Mouse (Mus musculus): ENCODE results near the gene Nap1l1. TPM values are rescaled to one million over a fixed set of nuclear protein-coding genes. Genes with fewer than 3 reads are reported as not detected.

The Nap1l1 gene
- polyA plus RNA-seq, 1 experiment from 2014 or later, result 312 TPM

DNA sequence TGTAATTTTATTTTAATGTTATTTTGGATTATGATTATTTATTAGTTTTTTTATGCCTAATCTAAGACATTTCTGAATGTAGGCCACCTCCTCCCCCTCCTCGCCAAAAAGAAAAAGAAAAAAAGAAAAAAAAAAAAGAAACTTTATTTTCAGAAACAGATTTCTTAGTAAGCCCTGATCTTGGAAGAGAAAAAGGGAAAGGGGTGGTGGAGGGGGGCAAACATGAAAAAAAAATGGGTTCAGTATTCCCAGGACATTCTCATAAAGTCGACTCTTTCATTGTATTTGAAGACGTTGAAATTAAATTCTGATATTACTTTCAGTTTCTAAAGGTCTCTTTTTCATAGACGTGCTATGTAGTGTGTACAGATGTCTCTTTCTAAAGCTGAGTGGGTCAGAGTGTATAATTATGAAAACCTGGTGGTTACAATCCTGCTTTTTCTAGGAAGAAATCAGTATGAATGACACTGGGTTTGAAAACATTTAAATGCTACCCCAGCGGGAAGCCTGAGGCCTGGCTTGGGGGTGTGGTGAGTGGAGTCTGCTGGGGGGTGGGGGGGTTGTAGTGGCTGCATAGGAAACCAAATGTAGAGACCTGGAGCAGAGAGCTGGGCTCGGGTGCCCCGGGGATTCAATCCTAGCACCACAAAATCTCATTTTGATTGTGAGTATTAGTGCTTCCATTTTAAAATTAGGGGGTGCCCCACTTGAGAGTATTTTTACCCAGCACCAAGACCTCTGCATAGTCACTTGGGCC lies 35.5 kb downstream of the Nap1l1 start:
- Histone ChIP-seq H3K27me3 (peaks cover 31% of the 10 kb centered on the region), H3K36me3 (no peaks in the 10 kb centered on the region), H3K27ac (replicated peaks) (no peak overlapping the region), H3K4me1 (peaks cover 12% of the 10 kb centered on the region), H3K4me2 (replicated peaks) (peak overlapping the region; percentile 94), H3K9ac (replicated peaks) (0 out of 2 replicates have a peak overlapping the region, but pooled peaks have one; percentile 8), H3K9me3 (no peaks in the 10 kb centered on the region), H3K4me3 (peak overlapping the region; percentile 77)
- 3% methylated on average over 7 of the region's 7 CpGs for WGBS
- ATAC-seq (ENCODE audit: low FRiP score, low read depth), result no peak

DNA sequence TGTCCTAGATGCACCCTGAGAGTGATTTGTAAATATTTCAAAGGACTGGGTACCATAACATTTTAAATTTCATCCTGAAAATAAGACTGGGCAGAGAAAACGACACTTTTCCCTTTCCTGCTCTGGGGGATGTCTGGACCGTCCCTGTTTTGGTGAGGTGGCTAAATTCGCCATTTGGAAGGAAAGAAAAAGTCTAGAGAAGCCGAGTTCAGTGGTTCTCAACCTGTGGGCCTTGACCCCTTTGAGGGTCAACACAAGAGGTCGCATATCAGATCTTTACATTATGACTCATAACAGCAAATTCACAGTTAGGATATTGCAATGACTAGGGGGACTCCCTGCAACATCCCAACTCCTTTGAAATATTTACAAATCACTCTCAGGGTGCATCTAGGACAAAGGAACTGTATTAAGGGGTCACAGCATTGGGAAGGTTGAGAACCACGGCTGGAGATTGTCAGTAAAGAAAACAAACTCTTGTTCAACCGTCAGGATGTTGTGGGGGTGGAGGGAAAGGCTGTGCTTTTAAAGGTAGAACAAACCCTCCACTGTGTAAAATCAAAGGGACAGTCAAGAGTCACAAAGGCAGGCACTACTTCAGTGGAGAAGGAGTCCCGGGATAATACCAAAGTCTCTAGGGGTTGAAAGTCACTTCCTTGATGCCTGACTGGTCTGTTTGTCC lies 36.2 kb downstream of the Nap1l1 start:
- 24% methylated on average over 8 of the region's 8 CpGs for WGBS
- no peaks in the 10 kb centered on the region for H3K36me3 ChIP-seq
- H3K9me3 ChIP-seq, result no peaks in the 10 kb centered on the region
- peaks cover 28% of the 10 kb centered on the region for H3K27me3 ChIP-seq
- no peak overlapping the region for H3K27ac ChIP-seq (replicated peaks)
- peak overlapping the region; percentile 77 for H3K4me3 ChIP-seq
- H3K9ac ChIP-seq (replicated peaks), result 0 out of 2 replicates have a peak overlapping the region, but pooled peaks have one; percentile 8
- H3K4me1 ChIP-seq, result peaks cover 12% of the 10 kb centered on the region
- ATAC-seq (ENCODE audit: low FRiP score, low read depth), result no peak
- peak overlapping the region; percentile 94 for H3K4me2 ChIP-seq (replicated peaks)

DNA sequence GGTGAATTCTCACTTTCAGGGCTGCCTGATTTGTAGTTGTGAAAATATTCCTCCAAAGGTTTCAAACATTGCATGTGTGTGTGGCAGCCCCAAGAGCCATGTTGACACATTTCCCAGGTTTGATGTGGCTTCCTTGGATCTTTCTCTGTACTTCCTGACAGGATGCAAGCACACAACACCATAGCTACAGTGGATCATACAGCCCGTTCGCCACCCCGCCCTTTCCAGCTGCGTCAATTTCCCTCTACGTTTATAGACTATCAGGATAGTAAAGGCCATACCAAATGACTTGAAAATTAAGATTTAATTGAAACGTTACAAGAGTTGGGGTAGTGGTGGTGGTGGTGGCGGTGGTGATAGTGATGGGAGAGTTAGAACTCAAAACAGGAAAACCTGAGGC lies 37.0 kb downstream of the Nap1l1 start:
- Histone ChIP-seq H3K9me3 (no peaks in the 10 kb centered on the region), H3K36me3 (no peaks in the 10 kb centered on the region), H3K4me3 (no peak overlapping the region), H3K4me2 (replicated peaks) (no peak overlapping the region), H3K4me1 (peaks cover 12% of the 10 kb centered on the region), H3K9ac (replicated peaks) (no peak overlapping the region), H3K27me3 (peaks cover 28% of the 10 kb centered on the region), H3K27ac (replicated peaks) (no peak overlapping the region)
- WGBS, result 81% methylated on average over 7 of the region's 7 CpGs
- ATAC-seq (ENCODE audit: low FRiP score, low read depth), result no peak

DNA sequence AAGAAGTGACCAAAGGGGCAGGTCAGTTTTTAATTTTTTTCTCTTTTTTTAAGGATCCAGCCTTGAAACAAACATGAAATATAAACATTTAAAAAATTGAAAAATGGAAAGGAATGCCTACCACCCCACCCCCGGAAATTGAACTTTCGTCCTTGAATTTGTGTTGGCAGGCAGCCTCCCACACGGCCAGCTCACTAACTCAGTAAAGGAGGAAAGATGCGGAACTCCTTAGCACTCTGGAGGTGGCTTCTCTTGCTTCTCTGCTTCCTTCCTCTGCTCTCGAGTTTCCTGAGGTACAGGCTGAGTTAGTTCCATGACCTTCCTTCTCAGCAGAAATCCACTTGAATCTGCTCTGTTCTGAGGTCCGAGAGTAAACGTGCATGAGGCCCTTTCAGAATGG lies 37.8 kb downstream of the Nap1l1 start:
- peaks cover 12% of the 10 kb centered on the region for H3K4me1 ChIP-seq
- 54% methylated on average over 7 of the region's 7 CpGs for WGBS
- no peaks in the 10 kb centered on the region for H3K9me3 ChIP-seq
- no peak overlapping the region for H3K4me3 ChIP-seq
- no peak for ATAC-seq (ENCODE audit: low FRiP score, low read depth)
- H3K4me2 ChIP-seq (replicated peaks), result no peak overlapping the region
- H3K27ac ChIP-seq (replicated peaks), result no peak overlapping the region
- peaks cover 22% of the 10 kb centered on the region for H3K27me3 ChIP-seq
- no peaks in the 10 kb centered on the region for H3K36me3 ChIP-seq
- no peak overlapping the region for H3K9ac ChIP-seq (replicated peaks)

DNA sequence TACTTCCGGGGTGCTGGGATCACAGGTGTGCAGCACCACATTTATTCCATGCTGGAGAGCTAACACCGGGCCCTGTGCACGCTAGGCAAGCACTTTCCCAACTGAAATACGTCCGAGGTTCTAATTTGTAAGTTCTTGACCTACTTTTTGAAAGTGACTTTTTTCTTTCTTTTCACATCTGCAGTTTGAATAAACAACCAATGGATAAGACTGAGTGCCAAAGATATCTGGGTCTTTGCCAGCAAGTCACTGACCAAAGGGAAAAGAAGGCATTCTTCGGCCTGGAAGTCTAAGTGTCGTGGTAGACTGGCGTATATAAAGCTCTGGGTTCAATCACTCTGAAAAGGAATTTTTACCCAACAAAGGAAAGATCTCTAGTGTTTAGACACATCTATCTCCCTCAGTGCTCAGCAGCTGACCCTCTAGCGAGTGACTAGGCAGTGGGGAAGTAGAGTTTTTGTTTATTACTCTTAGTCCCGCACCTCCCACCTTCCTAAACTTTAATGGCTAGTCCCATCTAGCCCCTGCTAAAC lies 39.1 kb downstream of the Nap1l1 start:
- Histone ChIP-seq H3K27me3 (peaks cover 22% of the 10 kb centered on the region), H3K4me1 (peaks cover 12% of the 10 kb centered on the region), H3K4me3 (no peak overlapping the region), H3K9me3 (no peaks in the 10 kb centered on the region), H3K9ac (replicated peaks) (no peak overlapping the region), H3K4me2 (replicated peaks) (no peak overlapping the region), H3K27ac (replicated peaks) (no peak overlapping the region), H3K36me3 (no peaks in the 10 kb centered on the region)
- 89% methylated on average over 10 of the region's 10 CpGs for WGBS
- no peak for ATAC-seq (ENCODE audit: low FRiP score, low read depth)

DNA sequence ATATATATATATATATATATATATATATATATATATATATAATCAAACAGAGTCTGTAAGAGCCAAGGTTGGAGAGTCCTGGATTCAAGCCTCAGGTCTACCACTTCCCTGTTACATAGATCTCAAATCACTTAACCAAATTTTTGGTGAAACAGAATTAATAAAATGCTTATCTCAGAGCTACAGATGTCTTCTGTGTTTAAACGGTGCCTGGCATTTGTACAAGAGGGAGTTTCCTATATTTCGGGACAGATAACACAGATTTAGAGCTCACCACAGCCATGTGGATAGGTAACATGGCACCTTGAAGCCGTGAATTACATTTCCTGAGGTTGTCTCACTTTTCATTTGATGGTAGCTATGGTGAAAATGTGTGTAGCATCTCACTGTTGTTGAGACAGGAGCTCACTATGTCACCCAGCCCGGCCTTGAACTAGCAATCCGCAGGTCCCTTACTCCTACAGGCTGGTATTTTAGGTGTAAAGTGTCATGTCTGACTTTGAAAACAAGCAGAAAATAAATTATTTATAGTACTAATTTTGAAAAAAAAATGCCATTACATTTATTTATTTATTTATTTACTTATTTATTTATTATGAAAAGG lies 41.4 kb downstream of the Nap1l1 start:
- ATAC-seq (ENCODE audit: low FRiP score, low read depth), result no peak
- H3K9ac ChIP-seq (replicated peaks), result no peak overlapping the region
- H3K9me3 ChIP-seq, result no peaks in the 10 kb centered on the region
- H3K27ac ChIP-seq (replicated peaks), result no peak overlapping the region
- H3K4me1 ChIP-seq, result peaks cover under 1% of the 10 kb centered on the region; the same call in 1 of the 2 replicates
- no peak overlapping the region for H3K4me3 ChIP-seq
- H3K27me3 ChIP-seq, result peaks cover 14% of the 10 kb centered on the region
- H3K4me2 ChIP-seq (replicated peaks), result no peak overlapping the region
- 92% methylated on average over 5 of the region's 5 CpGs for WGBS
- no peaks in the 10 kb centered on the region for H3K36me3 ChIP-seq

DNA sequence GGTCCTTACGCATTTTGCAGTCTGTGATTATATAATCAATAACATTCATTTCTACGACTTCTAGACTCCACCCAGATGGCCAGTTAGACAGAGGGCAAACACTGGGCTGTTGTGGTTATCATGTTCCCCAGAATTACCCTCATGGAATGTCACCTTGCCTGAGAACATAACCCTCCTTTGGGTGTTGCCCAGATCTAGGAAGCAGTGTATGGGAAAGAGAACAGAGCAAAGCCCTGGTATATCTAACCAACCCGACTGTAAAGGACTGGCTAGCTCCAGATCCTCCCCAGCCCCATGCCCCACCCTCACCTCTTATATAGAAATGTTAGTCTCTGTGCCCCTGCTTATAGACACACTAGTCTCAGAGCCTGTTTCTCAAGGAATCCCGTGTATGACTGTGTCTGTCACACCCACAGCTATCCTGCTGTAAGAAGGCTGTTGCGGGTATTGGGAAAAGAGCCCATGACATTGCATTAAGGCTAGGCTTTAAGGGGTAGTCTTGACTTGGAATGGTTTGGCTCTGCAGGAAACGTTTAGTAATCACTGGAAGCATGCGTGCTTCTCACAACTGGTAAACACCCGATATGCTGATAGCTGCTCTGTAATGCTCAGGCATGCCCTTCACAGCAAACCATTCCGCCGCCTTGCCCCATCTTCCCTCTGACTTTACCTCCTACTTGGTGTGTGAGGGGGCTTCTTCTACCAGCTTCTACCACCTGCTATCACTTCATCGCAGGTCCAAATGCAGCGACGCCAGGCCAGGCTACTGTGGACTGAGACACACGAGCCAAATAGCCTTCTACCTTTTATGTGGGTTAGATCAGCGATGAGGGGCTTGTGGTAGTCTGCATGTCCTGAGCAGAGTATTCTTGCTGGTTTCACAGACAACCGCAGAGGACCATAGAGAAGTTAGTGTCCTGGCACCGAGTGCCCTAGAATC lies 42.3 kb downstream of the Nap1l1 start:
- H3K4me3 ChIP-seq, result no peak overlapping the region
- WGBS, result 89% methylated on average over 17 of the region's 17 CpGs
- no peak overlapping the region for H3K9ac ChIP-seq (replicated peaks)
- no peaks in the 10 kb centered on the region for H3K9me3 ChIP-seq
- no peak for ATAC-seq (ENCODE audit: low FRiP score, low read depth)
- no peaks in the 10 kb centered on the region for H3K36me3 ChIP-seq
- H3K4me2 ChIP-seq (replicated peaks), result no peak overlapping the region
- H3K27me3 ChIP-seq, result peaks cover 11% of the 10 kb centered on the region; the same call in 1 of the 2 replicates
- H3K27ac ChIP-seq (replicated peaks), result no peak overlapping the region
- H3K4me1 ChIP-seq, result peaks cover 9% of the 10 kb centered on the region; the same call in 1 of the 2 replicates

DNA sequence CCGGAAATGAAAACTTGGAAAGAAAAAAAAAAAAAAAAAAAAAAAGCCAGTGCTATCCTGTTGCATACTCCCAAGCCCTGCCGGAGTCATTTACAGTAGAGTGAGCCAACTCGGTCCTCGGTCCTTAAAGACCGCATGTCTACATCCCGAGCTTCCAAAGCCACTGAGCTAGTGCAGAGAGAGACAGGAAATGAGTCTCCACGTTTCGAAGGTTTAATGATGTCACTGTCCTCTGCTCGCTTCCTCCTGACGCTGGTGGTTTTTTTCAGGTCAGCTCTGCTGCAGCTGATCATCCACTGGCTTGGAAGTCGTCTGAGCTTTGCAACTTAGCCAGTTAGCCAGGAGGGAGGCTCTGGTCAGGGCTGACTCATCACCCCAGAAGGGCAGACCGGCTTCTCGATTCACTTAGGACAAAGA lies 43.2 kb downstream of the Nap1l1 start:
- no peak for ATAC-seq (ENCODE audit: low FRiP score, low read depth)
- Histone ChIP-seq H3K9me3 (no peaks in the 10 kb centered on the region), H3K27ac (replicated peaks) (no peak overlapping the region), H3K27me3 (peaks cover 8% of the 10 kb centered on the region; the same call in 1 of the 2 replicates), H3K9ac (replicated peaks) (no peak overlapping the region), H3K4me1 (peaks cover 12% of the 10 kb centered on the region; the same call in 1 of the 2 replicates), H3K4me3 (no peak overlapping the region), H3K36me3 (no peaks in the 10 kb centered on the region), H3K4me2 (replicated peaks) (no peak overlapping the region)
- WGBS, result 70% methylated on average over 13 of the region's 13 CpGs

DNA sequence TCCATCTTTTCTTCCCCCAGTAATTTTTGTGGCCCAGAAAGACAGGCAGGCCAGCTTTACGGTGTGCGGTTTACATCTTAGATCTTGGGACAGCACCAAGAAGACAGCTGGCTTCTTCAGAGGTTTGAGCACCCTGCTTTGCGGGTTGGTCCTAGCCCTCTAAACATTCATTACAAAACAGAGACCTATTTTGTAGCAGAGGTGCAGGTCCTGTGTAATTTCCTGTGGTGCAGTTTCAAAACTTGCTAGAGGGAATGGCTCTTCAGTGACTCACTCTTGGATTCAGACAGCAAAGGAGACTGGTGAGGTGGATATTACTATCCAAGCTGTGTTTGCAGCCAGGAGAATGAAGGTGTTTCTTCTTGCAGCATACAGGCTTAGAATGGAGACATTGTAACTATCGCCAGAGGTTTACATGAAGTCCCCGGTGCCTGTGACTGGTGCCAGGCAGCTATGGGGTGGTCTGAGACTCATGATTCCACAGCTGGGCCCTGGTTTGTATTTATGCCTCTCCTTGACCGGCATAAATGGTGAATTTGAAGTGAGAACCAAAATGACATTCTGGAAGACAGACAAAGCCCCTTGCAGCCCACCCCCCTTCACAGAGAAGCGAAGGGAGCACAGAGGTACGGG lies 43.9 kb downstream of the Nap1l1 start:
- Histone ChIP-seq H3K27ac (replicated peaks) (no peak overlapping the region), H3K4me1 (peaks cover 12% of the 10 kb centered on the region; the same call in 1 of the 2 replicates), H3K9me3 (no peaks in the 10 kb centered on the region), H3K9ac (replicated peaks) (no peak overlapping the region), H3K4me2 (replicated peaks) (no peak overlapping the region), H3K27me3 (0 out of 2 replicates have a peak, but pooled peaks cover under 1% of the 10 kb centered on the region), H3K36me3 (no peaks in the 10 kb centered on the region), H3K4me3 (no peak overlapping the region)
- WGBS, result 87% methylated on average over 8 of the region's 8 CpGs
- no peak for ATAC-seq (ENCODE audit: low FRiP score, low read depth)

DNA sequence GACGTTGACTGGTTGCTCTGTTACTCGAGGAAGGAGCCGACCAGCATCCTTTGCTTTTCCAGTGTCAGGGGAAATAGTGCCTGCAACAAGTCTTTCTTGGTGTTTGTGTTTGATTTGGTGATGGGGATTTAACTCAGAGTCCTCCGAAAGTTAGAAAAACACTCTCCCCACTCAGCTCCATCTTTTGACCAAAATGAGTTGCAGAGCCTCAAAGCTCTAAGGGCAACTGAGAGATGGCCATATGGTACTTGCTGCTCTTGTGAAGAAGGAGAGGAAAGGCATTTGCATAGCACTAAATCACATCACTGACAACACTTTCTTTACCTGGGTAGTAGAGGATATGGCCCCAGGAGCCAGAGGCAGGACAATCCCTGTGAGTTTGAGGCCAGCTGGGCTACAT lies 45.3 kb downstream of the Nap1l1 start:
- H3K4me3 ChIP-seq, result no peak overlapping the region
- ATAC-seq (ENCODE audit: low FRiP score, low read depth), result no peak
- no peak overlapping the region for H3K27ac ChIP-seq (replicated peaks)
- H3K9me3 ChIP-seq, result no peaks in the 10 kb centered on the region
- WGBS, result 88% methylated on average over 4 of the region's 4 CpGs
- no peak overlapping the region for H3K4me2 ChIP-seq (replicated peaks)
- H3K36me3 ChIP-seq, result no peaks in the 10 kb centered on the region
- peaks cover 12% of the 10 kb centered on the region; the same call in 1 of the 2 replicates for H3K4me1 ChIP-seq
- no peaks in the 10 kb centered on the region for H3K27me3 ChIP-seq
- H3K9ac ChIP-seq (replicated peaks), result no peak overlapping the region

Measured in midbrain, embryonic 12.5 days (tissue).